Mouse (Mus musculus) testis, postnatal 10 days (tissue): ENCODE measurements around the gene Tmem151b.

Experiments
- DNase-seq: peaks from one replicate; pipeline ENCODE4 v3.0.0; 2021; ENCODE audit warnings: low spot score

Tmem151b gene

DNA sequence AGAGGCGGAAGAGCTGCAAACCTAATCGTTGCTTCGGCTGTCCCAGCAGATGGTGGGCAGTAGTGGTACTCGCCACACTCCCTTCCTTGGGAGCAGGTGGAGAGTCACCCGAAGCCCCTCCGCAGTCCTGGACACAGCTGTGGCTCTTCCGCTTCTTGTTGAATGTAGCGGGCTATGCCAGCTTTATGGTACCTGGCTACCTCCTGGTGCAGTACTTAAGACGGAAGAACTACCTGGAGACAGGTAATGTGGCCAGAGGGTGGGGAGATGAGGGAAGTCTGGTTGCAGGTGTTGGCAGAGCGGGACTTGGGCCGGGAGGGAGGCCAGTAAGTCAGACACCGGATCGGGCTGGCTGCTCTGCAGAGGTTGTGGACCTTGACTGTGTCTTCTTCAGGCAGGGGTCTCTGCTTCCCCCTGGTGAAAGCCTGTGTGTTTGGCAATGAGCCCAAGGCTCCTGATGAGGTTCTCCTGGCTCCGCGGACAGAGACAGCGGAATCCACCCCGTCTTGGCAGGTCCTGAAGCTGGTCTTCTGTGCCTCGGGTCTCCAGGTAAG, 15.1 kb upstream of the Tmem151b start:
- no peak for DNase-seq

DNA sequence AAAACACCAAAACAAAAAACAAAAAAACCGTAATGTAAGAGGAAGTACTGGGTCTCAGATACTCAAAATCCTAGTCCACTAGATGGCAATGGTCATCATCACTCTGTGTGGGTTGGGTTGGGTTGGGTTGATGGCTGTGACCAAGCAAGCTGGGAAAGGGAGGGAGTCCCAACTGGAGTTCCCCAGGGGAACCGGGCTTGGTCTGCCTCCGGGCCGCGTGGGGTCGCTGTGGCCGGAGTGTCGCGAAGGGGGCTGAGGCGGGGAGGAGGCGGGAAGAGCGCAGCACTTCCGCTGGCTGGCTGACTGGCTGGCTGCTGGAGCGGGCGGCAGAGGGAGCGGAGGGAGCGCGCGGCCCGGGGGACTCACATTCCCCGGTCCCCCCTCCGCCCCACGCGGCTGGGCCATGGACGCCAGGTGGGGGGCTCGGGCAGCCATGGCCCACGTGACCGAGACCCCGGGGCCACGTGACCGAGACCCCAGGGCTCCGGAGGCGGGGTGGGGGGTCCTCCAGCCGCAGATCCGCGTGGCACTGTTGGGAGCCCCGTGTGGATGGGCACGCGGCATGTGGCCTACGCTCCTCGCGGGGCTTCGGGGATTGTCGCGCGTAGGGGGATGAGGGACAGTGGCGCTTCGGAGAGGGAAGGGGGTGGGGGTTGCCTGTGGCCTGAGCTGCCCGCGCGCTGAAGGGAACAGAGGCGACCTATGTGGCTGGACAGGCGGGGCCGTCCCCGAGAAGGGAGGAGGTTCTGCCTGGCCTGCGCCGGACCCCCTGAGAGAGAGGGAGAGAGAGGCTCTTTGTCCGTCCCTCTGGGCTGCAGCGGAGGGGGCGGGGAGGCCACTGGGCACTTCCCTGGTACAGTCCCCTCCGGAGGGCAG, 14.4 kb upstream of the Tmem151b start, which contains the start of gene Slc35b2:
TSS of gene Slc35b2 (plus strand) at position 220 of the 876 bp plus-strand sequence.
- DNase-seq = peak; percentile 96

DNA sequence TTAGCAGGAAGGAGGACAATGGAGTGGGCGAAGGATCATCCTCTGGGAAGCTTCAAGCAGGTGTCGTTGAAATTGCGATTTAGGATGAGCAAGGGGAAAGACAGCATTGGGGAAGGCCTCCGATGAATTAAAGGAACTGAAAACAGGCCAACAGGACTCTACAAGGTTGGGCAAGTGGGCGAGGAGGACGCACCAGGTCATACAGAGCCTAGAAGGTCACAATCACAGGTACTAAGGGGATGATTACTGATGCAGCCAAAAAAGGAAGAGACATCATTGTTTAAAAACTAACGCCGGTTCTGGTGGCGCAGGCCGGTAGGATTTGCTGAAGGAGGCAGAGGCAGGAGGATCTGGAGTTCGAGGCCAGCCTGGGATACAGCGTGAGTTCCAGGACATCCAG, 13.7 kb upstream of the Tmem151b start:
- DNase-seq = peak; percentile 45

DNA sequence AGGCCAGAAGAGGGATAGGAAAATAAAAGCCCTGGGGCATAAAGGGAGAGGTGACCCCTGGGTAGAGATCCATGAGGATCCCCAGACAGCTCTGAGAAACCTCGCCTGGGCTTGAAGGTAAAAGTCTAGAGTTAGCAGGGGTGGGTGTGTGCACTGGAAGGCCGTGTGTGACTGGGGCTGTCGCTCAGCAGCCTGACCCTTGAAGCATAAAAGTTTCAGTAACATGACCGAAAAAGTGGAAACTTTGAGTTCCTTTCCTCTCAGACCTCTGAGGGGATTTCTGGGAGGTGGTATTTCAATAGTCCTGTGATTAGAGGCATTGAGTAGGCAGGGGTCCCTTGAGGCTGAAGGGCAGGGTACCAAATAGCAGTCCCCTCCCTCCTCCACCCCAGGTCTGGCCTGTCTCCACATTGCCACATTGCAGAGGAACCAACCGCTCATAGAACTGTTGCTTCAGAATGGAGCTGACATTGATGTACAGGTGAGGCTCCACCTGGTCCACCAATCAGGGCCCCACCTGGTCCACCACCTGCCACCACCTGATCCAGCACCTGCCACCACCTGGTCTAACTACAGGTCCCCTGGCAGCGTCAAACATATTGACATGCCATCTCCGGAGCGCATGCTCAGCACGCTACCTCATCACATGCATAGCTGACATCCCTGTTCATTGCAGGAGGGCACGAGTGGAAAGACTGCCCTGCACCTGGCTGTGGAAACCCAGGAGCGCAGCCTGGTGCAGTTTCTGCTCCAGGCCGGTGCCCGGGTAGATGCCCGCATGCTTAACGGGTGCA, 10.5 kb upstream of the Tmem151b start:
- no peak for DNase-seq

DNA sequence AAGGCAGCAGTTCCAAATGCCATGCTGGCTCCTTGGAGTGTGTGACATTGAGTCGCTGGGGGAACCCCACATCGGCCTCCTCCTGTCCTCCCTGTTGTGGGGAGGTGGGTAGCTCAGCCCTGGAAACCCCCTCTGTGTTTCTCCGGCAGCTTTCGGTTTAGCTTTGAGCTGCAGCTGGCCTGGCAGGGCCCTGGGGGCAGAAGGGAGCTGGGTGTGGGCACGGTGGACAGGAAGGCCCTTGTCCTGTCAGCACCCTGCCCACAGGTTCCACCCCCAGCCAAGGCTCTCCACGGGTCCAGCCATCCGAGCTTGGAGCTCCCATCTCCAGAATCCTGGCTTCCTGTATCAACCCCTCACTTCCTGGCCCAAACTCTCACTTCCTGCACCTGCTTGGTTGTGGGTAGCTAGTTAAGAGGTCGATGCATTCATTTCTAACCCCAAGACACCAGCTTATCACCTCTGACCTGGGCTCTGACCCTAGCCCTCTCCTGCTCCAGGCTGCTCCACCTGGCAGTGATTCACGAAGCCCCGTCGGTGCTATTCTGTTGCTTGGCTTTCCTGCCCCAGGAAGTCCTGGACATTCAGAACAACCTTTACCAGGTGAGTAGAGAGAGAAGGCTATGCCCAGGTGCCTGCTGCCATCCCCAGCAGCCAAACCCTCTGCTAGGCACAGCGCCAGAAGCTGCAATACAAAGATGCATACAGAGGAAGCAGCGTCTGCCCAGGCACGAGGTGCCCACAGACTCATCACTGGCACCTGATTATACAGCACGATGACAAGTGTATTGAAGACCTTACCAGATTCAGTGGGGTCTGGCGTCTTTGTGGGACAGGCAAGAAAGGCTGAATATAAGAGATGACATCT, 8.8 kb upstream of the Tmem151b start:
- no peak for DNase-seq

DNA sequence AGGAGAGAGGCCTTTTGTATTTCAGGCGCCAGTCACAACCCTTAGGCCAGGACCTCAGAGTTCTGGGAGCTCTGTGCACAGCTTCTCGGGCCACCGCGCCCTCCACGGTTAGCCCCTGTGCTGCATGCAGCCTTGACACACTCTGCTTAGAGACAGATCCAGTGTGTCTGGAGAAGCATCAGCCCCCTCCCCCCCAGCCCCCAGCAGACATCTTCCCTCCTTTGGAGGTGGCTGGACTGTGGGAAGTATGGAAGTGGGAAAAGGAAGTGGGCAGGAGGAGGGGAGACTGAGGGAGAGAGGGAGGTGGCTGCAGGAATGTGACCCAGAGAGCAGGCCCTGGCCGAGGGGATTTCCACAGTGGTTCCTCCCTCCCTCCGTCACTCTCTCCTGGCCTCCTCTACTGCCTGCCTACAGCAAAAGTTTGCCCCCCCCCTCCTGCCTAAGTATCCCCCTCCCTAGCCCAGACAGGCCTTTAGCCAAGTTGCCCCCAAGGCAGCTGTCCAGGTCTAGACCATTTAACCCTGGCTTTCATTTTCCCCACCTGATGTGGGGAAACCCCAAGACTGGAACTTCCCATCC, 7.9 kb upstream of the Tmem151b start:
- DNase-seq = no peak

DNA sequence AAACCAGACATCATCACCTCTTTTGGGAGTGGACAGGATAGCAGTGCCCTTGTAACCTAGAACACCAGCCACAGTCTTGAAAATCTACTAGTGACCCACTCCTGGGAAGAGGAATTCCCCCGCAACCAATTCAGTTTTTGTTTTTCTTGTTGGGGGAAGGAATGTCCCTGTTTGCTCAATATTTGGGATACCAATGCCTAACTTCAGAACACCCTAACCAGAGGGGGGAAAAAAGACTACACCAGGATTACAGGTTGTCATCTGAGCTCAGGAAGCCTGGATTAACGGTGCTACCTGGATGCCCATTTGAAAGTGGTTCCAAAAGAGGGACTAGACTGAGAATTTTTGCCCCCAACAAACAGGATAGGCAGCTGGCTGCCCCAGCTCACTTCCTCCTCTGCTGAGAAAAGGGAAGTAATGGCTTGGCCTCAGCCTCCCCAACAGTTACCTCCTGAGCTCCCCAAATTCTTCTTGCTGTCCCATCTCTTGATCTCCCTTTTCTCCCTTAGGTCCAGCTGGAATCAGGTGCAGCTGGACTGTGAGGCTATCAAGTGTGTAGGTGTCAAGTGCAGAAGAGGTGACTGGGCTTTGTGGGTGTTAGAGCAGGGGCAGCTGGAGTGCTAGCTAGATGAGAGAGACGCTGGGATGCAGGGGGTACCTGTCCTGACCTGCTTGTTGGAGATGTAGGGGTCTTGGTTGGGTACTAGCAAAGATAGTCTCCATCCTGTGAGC, 7.2 kb upstream of the Tmem151b start:
- no peak for DNase-seq

DNA sequence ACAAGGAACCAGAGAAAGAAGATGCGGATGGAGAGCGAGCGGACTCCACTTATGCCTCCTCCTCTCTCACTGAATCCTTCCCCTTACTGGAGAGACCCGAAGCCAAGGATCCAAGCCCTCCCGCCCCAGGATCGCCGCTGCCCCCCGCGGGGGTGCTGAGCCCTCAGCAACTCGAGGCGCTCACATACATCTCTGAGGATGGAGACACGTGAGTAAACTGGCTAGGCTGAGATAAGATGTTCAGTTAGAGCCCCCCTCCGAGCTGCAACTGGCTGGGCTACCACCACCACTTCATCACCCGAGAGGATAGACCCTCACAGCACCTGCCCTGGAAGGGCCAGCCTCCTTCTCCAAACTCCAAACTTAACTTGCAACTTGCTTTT, 6.6 kb upstream of the Tmem151b start:
- no peak for DNase-seq

DNA sequence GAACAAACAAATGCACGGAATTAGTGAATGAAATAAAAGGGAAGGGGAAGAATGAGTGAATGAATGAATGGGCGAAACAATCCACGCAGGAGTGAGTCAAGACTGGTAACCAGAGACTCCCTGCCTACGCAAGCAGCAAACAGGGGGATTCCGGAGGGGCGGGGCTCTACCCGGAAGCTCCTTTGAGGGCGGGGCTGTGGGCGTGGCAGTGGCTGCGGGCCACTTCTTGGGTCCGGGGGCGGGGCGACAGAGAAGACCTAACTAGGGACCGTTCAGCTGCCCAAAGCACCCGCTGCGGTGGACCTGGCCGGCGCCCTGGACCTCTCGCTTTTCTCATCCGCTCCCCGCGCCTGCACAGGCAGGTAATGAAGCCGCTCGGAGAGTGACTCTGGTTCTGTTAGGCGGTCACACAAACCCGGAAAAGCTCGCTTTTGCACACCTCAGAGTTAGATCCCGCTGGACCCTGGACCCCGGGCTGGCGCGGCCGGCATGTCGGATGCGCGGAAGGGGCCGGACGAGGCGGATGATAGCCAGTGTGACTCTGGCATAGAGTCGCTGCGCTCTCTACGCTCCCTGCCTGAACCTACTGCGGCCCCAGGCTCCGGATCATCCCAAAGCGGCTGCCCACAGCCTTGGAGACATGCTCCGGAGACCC, 6.1 kb upstream of the Tmem151b start, which contains the start of gene Nfkbie:
TSS of gene Nfkbie (plus strand) at position 252 of the 655 bp plus-strand sequence.
- DNase-seq = peak; percentile 99

DNA sequence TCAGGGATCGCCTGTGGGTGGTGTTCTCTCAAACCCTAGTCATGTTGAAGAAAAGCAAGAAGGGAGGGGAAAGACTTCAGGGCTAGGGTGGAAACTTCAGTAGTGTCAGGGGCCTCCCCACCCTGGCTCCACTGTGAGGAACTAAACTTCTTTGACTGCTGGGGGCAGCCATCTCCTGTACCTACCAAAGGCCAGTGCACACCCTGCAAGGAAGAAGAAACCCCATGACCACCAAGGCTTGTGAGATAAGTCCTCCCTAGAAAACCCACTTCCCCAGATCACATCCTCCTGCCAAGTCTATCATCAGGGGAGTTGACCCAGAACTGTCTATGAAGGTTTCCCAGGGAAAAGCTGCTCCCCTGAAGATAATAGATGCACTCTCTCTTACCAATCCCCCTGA, 4.9 kb upstream of the Tmem151b start:
- no peak for DNase-seq

DNA sequence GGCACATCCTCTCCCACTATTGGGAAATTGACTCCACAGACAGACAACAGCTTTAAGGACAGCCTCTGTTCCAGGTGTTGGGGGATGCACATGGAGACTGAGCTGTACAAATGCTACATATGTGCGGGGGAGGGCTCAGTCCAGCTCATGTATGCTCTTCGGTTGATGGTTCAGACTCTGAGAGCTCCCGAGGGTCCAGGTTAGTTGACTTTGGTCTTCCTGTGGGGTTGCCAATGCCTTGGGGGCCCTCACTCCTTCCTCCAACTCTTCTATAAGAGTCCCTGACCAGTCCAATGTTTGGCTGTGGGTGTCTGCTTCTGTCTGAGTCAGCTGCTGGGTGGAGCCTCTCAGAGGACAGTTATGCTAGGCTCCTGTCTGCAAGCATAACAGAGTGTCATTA, 3.6 kb upstream of the Tmem151b start:
- no peak for DNase-seq

DNA sequence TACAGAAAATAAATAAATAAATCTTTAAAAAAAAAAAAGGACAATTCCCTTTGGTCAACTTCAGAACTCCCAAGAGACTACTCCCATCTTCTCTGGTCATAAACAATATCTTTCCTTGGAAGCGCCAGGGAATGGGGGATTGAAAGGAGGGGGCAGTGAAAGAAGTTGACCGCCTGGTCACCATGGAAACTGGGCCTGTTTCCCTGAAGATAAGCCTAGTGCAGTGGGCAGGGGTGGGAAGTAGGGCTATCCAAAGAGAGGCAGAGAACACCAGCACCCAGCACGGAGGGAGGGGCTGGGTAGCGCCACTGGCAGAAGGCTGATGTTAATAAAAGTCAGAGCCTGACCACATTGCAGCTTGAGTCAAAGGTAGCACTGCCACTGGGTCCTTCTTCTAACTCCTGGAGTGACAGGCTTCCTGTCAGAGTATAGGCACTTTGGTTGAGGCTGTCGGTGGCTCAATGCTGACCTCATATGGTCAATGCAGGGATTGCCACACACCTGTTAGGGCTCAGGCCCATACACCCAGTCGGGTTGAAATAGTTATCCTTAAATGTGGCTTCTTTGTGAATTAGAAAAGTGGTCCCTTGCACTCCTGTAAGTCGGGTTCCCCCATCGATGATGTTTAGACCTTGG, 2.5 kb upstream of the Tmem151b start:
- DNase-seq = peak; percentile 82

DNA sequence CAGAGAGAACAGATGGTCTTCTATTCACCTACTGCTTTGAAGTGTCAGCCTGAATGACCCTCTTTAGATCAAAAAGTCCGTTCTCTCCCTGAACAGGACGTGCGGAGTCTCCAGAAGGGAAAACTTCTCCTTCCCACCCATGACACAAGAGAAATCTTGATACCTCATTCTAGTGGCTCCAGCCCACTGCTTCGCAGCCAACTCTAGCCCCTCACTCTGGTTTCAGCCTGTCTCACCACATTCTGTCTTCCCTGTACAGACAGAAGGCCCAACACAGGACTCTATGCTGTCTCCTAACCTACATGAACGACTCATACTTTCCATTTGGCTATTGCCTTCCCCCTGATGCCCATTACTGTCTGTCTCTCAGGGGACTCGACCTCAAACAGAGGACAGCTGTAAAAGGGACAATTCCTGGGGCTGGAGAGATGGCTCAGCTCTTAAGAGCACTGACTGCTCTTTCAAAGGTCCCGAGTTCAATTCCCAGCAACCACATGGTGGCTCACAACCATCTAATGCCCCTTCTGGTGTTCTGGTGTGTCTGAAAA, 1.8 kb upstream of the Tmem151b start:
- DNase-seq = no peak

DNA sequence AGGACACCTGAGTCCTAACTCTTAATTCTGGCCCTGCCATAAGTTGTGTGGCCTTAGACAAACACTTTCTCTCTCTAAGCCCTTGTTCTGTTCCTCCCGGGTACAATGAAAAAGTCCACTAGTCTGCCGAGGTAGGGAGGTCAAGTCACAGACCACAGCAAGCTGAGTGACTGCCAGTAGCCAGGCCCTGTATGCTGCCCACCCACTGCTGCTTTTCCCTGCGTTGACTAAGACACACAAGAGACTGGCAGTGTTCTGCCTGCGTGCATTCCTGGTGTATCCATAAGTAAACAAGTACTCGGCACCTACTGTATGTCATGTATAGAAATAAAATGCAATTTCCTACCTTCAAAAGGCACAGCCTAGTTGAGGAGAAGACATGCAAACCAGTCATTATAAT, 776 bp upstream of the Tmem151b start:
- no peak for DNase-seq

DNA sequence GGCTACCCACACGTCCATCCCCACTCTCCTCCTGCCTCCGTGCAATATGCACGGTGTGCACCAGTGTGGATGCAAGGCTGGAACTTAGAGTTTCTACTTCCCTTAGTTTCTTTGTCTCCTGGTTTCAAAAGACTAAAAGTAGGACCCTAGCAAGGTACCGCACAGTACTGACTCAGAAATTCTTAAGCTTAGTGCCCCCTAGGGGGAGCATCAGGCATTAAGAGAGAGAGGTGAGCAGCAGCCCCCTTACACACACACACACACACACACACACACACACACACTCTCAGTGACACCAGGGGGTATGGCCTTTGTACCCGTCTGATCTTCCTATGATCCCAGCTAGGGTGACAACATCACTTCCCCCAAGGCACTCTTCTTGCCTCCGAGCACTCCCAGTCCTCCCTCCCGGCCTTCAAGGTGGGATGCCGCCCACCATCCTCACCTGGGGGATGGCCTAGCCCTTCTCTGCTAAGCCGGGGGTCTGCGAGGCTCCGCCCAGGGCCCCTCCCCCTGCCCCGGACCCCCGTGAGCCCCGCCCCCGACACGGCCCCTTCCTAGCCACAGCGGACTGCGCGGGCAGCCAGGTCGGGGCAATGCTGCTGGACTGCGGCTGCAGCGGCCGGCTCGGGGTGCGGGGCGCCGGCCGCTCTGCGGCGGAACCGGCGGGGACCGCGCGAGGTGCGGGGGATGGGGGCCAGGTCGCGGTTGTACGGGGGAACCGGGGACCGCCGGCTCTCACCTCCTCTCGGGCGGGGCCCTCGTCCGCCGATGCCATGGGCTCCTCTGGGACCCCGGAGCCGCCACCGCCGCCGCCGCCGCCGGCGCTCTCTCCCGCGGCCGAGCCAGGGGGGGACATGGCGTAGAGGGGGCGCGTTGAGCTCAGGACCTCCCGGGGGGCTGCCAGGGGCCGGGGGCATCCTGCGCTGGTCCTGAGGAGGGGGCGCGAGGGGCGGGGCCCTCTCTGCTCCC, 650 bp downstream of the Tmem151b start:
- DNase-seq = peak; percentile 58

DNA sequence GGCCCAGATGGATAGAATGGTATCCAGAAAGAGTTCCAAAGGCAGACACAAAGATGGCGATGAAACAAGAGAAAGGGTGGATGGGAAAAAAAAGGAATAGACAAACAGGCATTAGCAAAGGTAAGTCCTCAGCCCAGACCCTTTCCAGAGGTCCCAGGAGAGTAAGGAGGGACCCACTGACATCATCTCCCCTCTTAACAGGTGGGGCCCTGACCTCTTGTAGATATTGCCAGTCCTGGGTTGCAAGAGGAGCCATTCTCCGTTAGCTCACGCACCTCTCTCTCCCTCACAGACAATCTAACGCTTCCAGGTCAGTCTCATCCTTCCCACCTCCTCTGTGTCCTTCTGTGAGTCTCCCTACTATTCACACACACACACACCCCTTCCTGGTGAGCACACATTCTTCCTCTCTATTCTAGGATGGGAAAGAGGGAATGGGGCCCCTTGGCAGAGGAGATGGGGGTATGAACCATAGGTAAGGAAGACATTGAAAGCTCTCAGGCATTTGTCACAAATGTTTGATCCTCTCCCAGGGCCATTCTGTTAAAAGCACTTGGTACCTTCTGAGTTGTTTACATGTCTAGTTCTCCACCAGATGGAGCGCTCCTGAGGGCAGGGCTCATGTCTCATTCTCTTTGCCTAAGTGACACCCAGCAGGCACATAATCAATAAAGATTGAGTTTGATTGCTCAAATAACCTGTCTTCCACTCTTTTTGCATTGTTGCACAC, 1.9 kb downstream of the Tmem151b start:
- no peak for DNase-seq

DNA sequence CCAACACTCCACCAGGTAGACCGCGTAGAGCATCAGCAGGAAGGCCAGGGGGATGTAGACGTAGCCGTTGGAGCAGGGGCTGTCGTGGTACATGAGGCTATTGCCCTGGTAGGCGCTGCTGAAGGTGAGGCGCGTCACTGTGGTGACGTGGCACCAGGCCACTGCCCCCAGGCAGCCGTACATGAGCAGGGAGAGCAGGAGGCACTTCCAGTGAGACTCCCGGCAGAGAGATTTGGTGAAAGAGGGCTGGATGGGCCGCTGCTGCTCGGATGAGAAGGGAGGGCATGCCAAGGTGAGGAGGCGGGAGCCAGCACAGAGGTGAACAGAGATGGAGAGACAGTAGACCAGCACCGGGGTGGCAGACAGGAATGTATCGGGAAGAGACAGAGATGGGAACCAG, 2.5 kb downstream of the Tmem151b start:
- no peak for DNase-seq
